Mouse (Mus musculus) effector memory CD4-positive, alpha-beta T cell, adult 7 months (primary cell): ENCODE data around the gene Cenpe. TPM values are rescaled to one million over a fixed set of nuclear protein-coding genes. Genes with fewer than 3 reads are reported as not detected.

Experiments
- polyA plus RNA-seq: library from polyadenylated mRNA; unstranded; fragments of 100-300 nt; shearing (Covaris generic); gene quantifications from one replicate; pipeline ENCODE4 v1.2.1, GENCODE M21; 2017

The Cenpe gene
- 0.39 TPM for polyA plus RNA-seq

GRCm38 (mm10) chr3:135211805-135212657, at the start of gene Cenpe:
TSS of gene Cenpe (plus strand) at chr3:135212537.

GRCm38 (mm10) chr3:135280669-135281415, 68.5 kb downstream of the Cenpe start, which contains the start of gene Bdh2:
TSS of gene Bdh2 (plus strand) at chr3:135281221.

GRCm38 (mm10) chr3:135307411-135308259, 95.3 kb downstream of the Cenpe start, which contains the start of gene Slc9b2:
TSS of gene Slc9b2 (plus strand) at chr3:135307700.

Other genes with a start within 250 kb of the Cenpe start
- not detected for gene Bdh2, start 68.7 kb downstream of the Cenpe start, polyA plus RNA-seq
- 1.4 TPM for gene Slc9b2, start 95.2 kb downstream of the Cenpe start, polyA plus RNA-seq
- 0.78 TPM for gene Slc9b1, start 135.5 kb downstream of the Cenpe start, polyA plus RNA-seq
- gene Cisd2, start 211.4 kb downstream of the Cenpe start, polyA plus RNA-seq = 93.2 TPM
- gene Ube2d3, start 225.6 kb downstream of the Cenpe start, polyA plus RNA-seq = 1,011 TPM